Mouse (Mus musculus) cerebellum, adult 2 months (tissue): ENCODE results near the gene Rpl15.

Source experiments
- CTCF ChIP-seq: fragments of 200-500 bp; IDR thresholded peaks from 2 replicates; pipeline ENCODE4 v1.5.1; 2011; ENCODE audit warnings: low read depth, mild to moderate bottlenecking, control low read depth, low read length, moderate library complexity, borderline replicate concordance; ENCODE audit not compliant: insufficient read depth
- POLR2A ChIP-seq: fragments of 200-500 bp; IDR thresholded peaks from 2 replicates; pipeline ENCODE4 v1.6.1; 2011; ENCODE audit warnings: low read length, control low read depth, borderline replicate concordance; ENCODE audit not compliant: insufficient read depth

DNA sequence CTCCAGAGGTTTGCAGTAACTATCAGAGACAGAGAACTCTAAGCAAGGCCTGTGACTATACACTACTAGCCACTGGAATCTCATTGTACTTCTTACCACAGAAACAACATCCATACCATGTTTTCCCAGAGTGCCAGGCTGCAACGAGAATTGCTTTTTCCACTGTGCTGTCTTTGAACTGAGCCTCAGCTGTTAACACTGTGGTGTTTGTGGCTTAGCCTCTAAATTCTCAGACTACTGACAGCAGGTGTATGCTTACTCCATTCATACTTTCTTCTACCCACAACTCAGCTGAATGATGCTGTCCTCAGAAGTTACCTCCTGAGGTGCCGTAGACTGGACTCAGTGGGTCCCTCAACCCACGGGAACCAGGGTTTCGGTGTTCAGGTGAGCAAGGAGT is 29.4 kb downstream of the Rpl15 start:
- TF ChIP-seq POLR2A: no peak
- TF ChIP-seq CTCF: no peak
